Mouse (Mus musculus): Measurements from ENCODE around the gene Uqcrq.

The Uqcrq gene

DNA sequence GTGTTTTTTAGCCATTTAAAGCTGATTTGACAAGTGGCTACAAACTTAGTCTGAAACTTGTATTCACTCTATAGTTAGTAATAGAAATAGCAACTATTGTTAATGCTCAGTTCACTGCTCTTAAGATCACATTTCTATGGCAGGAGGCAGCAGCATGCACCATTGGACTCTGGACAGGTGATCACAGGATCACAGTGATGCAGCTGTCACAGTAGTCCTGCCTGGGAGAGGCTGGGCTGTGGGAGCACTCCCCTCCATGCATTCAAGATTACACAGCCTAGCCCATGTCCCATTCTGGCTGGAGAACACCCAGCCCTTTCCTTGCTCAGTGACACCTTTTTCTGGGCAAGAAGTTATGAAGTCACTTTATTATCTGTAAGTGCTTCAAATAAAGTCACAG is 12.6 kb downstream of the Uqcrq start:
- DNase-seq (ENCODE audit: low read depth, low spot score), result no peak

DNA sequence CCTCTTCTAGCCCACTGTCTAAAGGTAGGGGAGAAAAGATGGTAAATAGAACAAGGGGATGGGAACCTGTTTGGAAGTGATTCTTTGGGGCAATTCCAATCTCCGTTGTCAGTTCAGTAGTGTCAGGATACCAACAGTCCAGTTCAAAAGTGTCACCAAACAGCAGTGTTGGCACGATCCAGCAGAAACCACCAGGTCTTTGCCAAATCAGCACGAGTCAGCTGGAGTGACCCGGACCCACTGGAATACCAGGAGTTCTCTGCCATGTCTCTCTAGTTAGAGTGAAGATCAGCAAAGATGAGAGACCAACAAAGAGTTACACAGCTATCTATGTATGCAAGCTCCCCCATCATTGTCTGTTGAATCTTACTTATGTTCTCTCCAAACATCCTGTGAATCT is 16.8 kb downstream of the Uqcrq start:
- DNase-seq (ENCODE audit: low read depth, low spot score), result no peak

DNA sequence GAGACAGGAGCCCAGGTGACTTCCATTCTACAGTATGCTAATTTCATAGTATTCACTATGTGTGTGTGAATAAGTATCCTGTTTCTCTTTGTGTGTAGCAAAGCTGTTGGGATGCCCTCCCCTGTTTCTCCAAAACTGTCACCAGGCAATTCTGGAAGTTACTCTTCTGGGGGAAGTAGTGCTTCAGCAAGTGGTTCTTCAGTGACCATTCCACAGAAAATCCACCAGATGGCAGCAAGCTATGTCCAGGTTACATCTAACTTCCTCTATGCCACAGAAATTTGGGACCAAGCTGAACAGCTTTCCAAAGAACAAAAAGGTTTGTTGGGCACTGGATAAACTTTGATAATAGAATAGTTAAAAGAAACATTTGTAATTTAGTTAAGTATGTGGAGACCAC is 18.9 kb downstream of the Uqcrq start:
- DNase-seq (ENCODE audit: low read depth, low spot score), result no peak

DNA sequence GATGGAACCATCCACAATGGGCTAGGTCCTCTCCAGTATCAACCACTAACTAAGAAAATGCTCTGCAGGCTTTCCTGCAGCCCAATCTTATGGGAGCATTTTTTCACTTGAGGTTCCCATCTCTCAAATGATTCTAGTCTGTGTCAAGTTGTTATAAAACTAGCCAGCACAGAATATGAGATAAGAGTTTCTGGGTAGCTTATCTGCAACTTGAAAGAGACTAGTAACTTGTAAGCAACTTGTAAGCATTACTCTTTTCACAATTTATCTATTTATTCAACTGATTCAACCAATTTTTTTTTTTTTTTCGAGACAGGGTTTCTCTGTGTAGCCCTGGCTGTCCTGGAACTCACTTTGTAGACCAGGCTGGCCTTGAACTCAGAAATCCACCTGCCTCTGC is 27.0 kb downstream of the Uqcrq start:
- no peak for DNase-seq (ENCODE audit: low read depth, low spot score)

DNA sequence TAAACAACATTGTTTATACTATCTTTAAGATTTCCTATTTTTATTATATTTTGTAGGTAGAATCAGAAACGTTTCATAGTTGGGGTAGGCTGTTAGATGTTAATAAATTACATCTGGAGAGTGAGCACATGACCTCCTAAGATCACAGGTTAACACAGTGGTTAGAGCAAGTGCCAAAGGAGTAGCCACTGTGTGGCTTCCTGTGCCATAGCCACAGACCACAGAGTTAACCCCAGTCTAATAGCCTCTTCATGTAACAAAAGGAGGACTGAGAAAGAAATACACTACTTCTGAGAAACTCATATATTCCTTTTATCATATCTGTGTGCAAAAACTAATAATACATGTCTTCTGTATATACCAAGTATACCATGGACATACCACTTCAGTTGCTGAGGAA is 36.8 kb downstream of the Uqcrq start:
- no peak for DNase-seq (ENCODE audit: low read depth, low spot score)

DNA sequence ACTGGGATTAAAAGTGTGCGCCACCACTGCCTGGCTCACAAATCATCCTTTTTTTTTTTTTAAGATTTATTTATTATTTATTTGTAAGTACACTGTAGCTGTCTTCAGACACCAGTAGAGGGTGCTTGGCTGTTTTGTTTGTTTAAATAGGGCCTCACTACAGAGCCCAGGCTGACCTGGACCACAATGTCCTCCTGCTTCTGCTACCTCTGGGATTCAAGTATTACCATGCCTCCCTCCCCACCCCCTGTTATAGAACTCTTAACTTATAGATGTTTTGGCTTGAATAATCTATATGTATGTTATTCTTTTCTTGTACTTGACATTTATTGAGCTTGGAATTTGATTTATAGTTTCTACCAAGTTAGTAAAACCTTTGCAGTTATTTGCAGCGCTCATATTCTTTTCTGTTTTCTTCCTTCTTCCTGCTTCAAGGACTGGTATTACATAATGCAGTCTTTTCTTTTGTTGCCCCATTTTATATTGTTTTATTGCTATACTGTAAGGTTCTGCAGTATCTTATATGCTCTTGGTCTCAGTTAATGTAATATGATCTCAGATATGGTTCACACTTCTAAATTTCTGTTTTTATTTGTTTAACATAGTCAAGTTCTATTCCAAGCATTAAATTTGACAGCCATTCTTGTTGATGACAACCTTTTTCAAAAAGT is 46.7 kb downstream of the Uqcrq start:
- DNase-seq (ENCODE audit: low read depth, low spot score), result no peak

DNA sequence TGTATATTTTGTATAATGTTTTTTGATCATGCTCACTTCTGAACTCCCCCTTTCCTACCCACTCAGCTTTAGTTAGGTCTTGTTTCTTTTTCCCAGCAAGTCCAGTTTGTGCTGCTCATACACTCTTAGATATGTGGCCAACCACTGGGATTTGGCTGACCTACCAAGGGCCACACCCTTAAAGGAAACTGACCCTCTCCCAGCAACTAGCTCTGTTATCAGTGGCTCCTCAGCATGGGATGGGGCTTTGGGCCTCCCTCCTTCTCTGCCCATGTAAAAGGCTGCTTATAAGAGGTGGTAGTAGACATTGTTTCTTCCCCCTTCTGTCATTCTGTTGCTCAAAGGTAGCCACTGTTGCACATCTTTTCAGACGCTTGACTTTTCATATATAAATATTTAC is 51.7 kb downstream of the Uqcrq start:
- no peak for DNase-seq (ENCODE audit: low read depth, low spot score)

All from skeletal muscle tissue, adult 2 months (tissue).